Mouse (Mus musculus) adrenal gland, adult 18-20 months (tissue): ENCODE data around the gene Fam186b. TPM values are rescaled to one million over a fixed set of nuclear protein-coding genes. Genes with fewer than 3 reads are reported as not detected.

Experiments
- DNase-seq, 2 experiments: peaks; one replicate each; pipeline ENCODE4 v3.0.0; 2021 to 2022; ENCODE audit warnings: low spot score in 2 of 2
- total RNA-seq, 2 experiments: library from RNA; stranded (reverse); gene quantifications; 1 replicate in 1 of 2; 2 replicates in 1 of 2; pipeline ENCODE4 v1.2.3; 2021

Gene Fam186b
- total RNA-seq, 2 experiments from 2014 or later, result 1.6 to 2.6 TPM

GRCm38 (mm10) chr15:99320168-99320674 lies 24.5 kb upstream of the Fam186b start:
- no peak for DNase-seq

- no peak for DNase-seq
Observed at GRCm38 (mm10) chr15:99319411-99319871, 23.8 kb upstream of the Fam186b start.

DNA sequence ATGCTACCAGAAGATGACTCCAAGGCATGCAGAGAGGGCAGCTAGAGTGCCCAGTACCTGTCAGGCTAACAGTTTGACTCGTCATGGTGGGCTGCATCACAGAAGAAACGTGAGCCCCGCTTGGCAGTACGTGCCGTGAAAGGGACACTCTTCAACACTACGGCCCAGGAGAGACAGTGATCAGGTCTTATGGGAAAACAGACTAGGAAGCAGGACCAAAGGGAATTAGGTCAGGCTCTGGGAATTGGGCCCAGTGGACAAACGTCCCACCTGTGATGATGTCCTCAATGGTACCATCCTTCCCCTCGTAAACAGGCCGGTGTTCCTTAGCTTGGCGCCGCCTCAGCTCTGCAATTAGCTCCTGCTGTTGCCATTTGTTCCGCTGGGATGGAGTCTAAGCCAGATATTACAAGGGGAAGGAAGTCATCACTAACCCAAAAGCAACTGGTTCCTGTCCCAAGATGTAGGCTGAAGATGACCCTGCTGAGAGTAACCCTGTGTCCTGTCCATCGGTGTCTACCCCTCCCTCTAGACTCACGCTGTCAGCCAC lies 23.2 kb upstream of the Fam186b start:
- no peak for DNase-seq

GRCm38 (mm10) chr15:99318071-99318470 lies 22.4 kb upstream of the Fam186b start:
- DNase-seq, result no peak

DNA sequence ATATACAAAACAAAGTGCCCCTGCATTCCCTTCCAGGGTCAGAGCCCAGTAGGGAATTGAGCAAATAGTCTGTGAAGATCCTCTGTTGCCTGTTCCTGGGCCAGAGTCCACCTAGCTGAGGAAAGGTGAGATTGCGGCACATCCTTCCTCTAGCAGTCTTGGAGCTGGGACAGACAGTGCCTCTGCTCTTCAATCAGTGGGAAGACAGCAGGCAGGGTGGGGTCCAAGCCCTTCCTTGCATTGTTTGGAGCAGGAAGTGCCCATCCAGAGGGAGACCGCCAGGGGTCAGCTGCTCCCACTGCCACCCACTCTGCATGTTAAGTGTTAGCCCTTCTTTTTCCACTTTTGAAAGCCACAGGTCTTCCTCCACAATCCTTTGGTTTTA lies 21.6 kb upstream of the Fam186b start:
- DNase-seq, result no peak

DNA sequence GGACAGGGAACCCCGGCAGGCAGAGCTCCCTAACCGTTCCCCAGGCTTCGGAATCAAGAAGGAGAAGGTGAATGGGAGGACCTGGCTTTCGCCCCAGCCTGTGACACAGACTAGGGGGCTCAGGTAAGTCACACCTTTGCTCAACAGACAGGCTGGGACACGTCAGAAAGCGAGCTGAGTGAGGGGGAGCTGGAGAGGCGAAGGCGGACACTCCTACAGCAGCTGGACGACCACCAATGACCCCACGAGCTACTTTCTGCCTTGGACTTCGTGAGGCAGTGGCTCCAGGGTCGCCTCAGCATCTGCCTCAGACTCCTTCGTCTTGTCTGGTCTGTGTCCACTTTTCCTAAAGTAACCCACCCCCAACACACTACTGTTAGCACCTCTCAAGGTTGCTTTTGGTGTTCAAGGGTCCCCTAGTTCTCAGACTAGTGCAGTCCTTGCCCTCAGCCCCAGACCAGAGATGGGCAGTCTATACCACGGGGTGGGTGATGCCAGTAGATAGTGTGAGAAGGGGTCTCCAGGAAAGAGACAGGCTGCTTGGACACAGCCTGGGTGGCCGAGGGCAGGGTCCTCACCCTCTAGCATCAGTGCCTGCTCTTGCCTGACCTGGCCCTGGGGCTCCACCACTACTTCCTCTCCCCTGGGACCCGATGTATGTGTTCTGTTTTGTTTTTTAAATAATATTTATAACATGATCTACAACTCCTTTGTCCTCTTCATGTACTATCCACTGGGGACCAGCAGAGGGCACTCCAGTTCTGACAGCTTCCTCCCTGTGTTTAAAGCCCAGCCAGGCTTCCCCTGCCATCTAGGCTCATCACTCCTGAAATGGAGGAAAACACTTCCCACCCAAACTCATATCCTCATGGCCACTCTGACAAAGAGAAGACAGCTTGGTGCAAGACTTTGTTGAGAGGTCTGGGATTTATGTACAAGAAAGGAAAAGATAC lies 20.9 kb upstream of the Fam186b start:
- peak; percentile 68 to 74 for DNase-seq

- DNase-seq, result no peak
Observed at GRCm38 (mm10) chr15:99314891-99315290, 19.2 kb upstream of the Fam186b start.

- DNase-seq, result no peak
Observed at GRCm38 (mm10) chr15:99310617-99311016, 14.9 kb upstream of the Fam186b start.

GRCm38 (mm10) chr15:99309549-99309948 lies 13.9 kb upstream of the Fam186b start:
- no peak for DNase-seq

DNA sequence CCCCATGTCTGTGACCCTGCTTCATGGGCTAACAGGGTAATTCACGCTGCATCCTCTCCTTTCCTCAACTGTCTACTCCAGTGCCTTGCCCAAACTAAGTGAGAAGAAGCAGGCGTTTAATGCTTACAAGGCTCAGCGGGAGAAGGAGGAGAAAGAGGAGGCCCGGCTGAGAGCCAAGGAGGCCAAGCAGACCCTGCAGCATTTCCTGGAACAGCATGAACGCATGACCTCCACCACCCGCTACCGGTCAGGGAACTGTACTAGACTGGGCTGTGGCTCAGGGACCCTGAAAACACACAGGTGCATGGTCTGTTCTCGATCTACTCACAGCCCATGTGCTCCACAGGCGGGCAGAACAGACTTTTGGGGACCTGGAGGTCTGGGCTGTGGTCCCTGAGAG lies 11.8 kb upstream of the Fam186b start:
- no peak for DNase-seq

DNA sequence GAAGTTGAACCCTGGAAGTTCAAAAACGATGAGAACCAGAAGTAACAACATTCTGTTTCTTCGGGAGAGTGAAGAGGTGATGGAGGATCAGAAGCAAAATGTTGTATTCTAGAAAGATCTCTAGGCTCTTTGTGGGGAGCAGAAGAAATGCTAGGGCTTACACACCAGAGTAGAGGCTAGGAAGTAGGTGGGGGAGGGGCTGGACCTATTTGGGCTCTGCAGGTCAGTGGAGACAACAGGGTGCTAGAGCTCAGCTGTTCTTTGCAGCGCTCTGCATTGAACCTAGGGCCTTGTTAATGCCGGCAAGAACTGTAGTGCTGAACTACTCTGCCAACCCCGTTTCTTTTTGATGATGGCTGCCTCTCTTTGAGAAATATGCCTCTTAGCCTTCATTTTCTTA lies 525 bp upstream of the Fam186b start:
- DNase-seq, result no peak

DNA sequence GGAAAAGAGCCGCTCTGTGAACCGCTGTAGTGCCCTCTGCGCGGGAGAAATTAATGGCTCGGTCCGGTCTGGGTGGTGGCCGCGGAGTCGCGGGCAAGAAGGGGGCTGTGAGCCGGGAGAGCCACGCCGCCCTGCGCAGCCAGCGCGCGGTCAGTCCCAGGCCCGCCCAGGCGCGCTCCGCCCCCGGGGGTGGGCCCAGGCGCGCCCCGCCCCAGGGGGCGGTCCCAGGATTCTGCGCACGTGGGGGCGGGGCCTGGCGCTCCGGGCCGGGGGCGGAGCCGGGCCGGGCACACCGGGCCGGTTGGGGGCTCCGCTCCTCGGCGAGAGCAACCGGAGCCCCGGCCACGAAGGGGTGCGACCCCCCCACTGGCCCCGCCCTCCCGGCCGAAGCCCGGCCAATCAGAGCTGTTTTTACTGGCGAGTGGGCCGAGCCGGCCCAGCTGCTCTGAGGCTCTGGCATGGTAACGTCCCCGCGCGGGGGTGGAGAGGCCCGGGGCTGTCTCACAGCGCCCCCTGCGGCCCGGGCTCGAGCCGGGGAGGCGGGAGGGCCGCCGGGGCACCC lies 794 bp downstream of the Fam186b start, which contains the start of gene Prpf40b:
Prpf40b (plus strand) TSS at position 275 of the 562 bp plus-strand sequence.
- DNase-seq, result peak; percentile 94 to 95

DNA sequence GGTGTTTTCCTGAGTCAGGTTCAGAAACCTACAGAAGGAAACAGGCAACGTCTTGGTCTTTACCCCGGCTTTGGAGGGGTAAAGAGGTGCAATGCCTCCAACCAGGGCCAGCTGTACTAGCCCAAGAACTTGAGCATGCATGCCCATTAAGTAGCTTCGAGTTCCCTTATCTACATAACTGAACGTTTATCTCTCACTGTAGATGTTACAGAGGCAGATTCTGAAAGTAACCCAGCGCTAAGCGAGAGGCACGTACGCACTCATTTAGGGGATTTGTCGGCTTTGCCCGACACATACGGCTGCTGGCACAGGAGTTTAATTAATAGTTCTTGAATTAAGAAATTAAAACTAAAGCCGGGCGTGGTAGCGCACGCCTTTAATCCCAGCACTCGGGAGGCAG lies 1.4 kb downstream of the Fam186b start:
- DNase-seq, result no peak

DNA sequence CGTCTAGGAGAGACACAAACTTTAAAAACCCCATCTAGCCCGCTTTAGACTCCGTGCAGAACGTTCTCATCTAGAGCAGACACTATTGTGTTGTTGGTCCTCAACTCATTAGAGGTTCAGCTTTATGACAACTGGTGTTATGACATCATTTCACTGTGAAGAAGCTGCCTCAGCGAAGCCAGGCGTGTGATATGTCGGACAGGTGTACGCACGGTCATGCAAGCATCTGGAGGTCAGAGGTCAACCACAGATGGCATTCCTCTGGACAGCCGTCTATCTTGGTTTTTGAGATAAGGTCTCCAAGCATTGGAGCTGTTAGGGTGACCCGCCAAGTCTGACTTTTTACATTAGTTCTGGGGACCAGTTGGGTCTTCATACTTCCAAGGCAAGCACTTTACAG lies 5.1 kb downstream of the Fam186b start:
- DNase-seq, result no peak

- no peak for DNase-seq
Observed at GRCm38 (mm10) chr15:99285189-99285535, 10.5 kb downstream of the Fam186b start.

- DNase-seq, result no peak
Observed at GRCm38 (mm10) chr15:99284527-99285188, 11.0 kb downstream of the Fam186b start.

GRCm38 (mm10) chr15:99283456-99283855 lies 12.2 kb downstream of the Fam186b start:
- no peak for DNase-seq

GRCm38 (mm10) chr15:99278271-99278670 lies 17.4 kb downstream of the Fam186b start:
- no peak for DNase-seq

- no peak for DNase-seq
Observed at GRCm38 (mm10) chr15:99276095-99276494, 19.6 kb downstream of the Fam186b start.

GRCm38 (mm10) chr15:99265679-99266078 lies 30.0 kb downstream of the Fam186b start:
- peak; percentile 54 to 55 for DNase-seq

- no peak for DNase-seq
Observed at GRCm38 (mm10) chr15:99264363-99264762, 31.3 kb downstream of the Fam186b start.
